Mouse (Mus musculus): Measurements from ENCODE around the gene A930018P22Rik. TPM values are rescaled to one million over a fixed set of nuclear protein-coding genes. Genes with fewer than 3 reads are reported as not detected.

The A930018P22Rik gene
- total RNA-seq, 4 experiments from 2014 or later: not detected

DNA sequence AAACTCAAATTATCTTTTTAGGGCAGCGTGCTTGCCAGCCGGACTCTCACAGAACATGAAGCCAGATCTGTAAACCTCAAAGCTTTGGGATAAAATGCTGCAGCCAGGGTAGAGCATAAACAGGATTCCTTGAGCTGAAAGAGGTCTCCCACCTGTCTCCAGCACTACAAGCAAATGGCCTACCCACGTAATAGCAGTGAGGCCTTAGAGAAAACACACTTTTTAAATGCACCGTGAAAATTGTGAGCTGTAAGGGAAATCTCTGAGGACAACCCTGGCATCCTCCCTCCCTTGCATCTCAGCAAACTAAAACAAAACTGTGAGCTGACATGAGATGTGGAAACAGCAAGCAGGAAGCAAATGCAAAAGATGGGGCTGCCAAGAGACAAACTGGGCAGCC lies 35.3 kb downstream of the A930018P22Rik start:
- DNase-seq (ENCODE audit: low spot score in 2 of 2): no peak

- no peak for DNase-seq (ENCODE audit: low spot score in 2 of 2)
Observed at GRCm38 (mm10) chr2:104163418-104163817, 40.8 kb downstream of the A930018P22Rik start.

DNA sequence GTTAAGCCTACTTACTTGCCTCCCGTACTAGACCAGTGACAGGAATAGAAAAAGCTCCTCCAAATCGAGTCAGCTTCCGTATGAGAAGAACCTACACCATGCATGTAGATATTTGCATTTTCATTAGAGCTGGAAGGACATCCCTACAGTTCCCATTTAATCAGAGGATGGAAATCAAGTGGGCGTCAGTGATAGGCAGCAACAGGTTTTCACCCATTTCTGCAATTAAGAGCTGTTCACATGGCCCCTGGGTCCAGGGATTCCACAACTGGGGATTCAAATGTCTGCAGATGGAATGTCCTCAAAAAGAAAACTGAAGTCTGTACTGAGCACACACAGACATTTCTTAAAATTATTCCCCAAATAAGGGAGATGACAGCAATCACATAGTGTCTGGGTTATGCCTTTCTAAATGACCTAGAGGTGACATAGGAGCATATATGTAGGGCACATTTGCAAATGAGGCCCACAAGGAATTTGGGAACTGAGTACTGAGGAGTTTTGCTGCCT lies 41.5 kb downstream of the A930018P22Rik start:
- no peak for DNase-seq (ENCODE audit: low spot score in 2 of 2)

DNA sequence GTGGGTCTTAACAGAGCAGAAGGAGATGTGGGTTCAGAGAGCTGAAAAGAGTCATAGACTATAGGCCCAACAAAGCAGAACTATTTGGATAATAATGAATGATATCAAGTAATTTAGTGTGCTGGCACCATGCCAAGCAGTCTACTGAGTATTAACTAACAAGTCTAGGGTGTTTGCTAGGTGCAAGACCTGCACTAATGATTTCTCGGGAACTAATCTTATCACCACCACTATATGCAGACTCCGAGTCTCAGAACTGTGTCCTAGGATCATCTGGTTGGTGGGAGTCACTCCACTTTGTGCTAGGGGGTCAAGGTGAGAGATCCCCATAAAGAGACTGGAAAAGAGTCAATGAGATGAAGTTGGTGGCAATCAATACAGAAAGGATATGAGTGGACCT lies 43.1 kb downstream of the A930018P22Rik start:
- DNase-seq (ENCODE audit: low spot score in 2 of 2): no peak

DNA sequence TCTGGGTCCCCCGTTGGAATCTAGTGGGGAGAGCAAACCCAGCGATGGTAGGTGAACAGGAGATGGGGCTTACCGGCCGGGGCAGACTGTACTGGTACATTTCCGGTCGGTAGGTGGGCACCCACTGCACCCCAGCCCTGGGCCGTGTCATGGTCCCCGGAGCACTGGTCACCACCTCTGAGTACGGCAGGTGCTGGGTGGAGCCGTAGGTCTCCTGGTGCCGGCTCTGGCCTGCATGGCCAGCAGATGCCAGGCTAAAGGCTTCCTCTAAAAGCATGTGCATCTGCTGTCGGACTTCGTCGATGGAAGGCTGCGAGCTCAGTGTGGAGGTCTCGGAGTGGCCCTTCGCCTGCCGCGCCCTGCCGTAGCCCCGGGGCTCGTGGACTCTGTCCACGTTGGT lies 45.2 kb downstream of the A930018P22Rik start:
- DNase-seq (ENCODE audit: low spot score in 2 of 2): no peak

DNA sequence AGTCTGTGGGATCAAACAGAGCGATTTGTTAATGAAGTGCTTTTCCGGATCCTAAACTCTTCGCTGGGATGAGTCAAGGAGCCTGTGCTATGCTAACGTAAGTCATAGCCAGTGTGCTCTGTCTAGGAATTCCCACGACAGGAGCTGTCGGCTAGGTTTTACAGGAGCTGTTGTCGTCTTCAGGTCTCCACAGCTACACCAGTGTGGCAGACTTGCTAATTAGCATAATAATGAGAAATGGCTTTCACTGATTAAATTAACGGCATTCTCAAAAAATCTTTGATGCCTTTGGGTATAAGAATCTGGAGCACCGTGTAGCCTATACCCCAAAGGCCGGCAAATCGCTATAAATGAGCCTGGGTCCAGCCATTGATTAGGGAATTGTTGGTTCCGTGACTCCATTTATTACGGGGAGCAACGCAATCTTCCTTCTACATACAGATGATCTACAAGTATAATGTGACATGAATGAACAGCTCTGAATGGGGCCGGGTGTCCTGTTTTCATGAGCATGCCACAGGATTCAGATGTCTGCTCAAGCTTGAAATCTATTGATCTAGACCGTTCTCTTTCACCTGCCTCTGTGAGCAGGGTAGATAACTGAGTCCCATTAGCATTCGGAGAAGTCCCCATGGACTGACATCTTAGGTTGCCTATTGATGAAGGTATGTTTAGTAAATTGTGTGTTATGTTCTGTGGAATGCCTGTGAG lies 45.8 kb downstream of the A930018P22Rik start:
- DNase-seq (ENCODE audit: low spot score in 2 of 2): no peak

GRCm38 (mm10) chr2:104172695-104173348 lies 50.3 kb downstream of the A930018P22Rik start:
- DNase-seq (ENCODE audit: low spot score in 2 of 2): no peak

DNA sequence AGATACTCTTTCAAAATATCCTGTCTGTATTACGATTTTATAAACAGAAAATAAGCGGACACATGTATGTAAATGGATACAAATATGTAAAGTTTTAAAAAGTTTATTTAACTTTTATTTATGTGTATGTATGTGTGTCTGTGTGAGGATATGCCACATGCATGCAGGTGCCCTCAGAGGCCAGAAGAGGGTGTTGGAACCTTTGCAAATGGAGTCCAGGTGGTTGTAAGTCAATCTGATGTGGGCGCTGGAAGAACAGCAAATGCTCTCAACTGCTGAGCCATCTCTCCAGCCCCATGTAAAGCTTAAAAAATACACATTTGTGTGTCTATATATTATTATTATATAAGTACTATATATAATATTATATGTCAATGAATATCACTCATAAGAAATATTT lies 50.9 kb downstream of the A930018P22Rik start:
- DNase-seq (ENCODE audit: low spot score in 2 of 2): no peak

Other genes starting within 250 kb of the A930018P22Rik start
- 10 to 100 TPM; 24.3 to 28.5 (median 27.2) TPM for gene Lmo2, start 164.8 kb upstream of the A930018P22Rik start, total RNA-seq (2022)
- 10 to 100 TPM; 56.7 to 61.0 (median 58.2) TPM for gene Fbxo3, start 95.0 kb upstream of the A930018P22Rik start, total RNA-seq (2022)
- under 1 TPM in 1 of 4 experiments, not detected in 3; 0.76 TPM for gene 4931422A03Rik, start 94.4 kb upstream of the A930018P22Rik start, total RNA-seq (2022)
- gene Gm10912, start 56.9 kb upstream of the A930018P22Rik start, total RNA-seq (2022): under 1 TPM; 0.51 to 0.72 (median 0.55) TPM
- gene Gm10799, start 54.2 kb upstream of the A930018P22Rik start, total RNA-seq (2022): not detected
- 1 to 10 TPM in 2 of 4 experiments, under 1 TPM in 2; 0.80 to 2.5 (median 1.6) TPM for gene Cd59b, start 52.9 kb upstream of the A930018P22Rik start, total RNA-seq (2022)
- 1 to 10 TPM; 4.3 to 8.0 (median 7.0) TPM for gene Cd59a, start 27.0 kb upstream of the A930018P22Rik start, total RNA-seq (2022)